In genomic region chr2:114237639-114238038, GRCm38 (mm10) we compare ENCODE assay signal across 17 mouse cellular contexts.
"Had no signal": no experiment of that assay in that cellular context is flagged by ENCODE, and none has a peak within 500 bp of the region (broad histone marks: within the 10 kb centered on the region; RNA-seq: fewer than 3 reads in every experiment).

No protein-coding gene starts in this region.

- H3K4me1 ChIP-seq: liver, embryonic 13.5 days; lung, embryonic 15.5 days; megakaryocyte, embryonic 14.5 days had no signal

- H3K27me3 ChIP-seq: liver, embryonic 13.5 days; lung, embryonic 15.5 days; megakaryocyte, embryonic 14.5 days had no signal

- ATAC-seq: liver, postnatal 0 days had no signal

- H3K36me3 ChIP-seq: liver, embryonic 13.5 days; lung, embryonic 15.5 days had no signal

- DNase-seq: kidney, postnatal 10 days; kidney, postnatal 4 days; left cerebral cortex, postnatal 4 days; liver; liver, embryonic 13.5 days; liver, postnatal 0 days; lung, postnatal 14 days; midbrain, embryonic 14.5 days; right cerebral cortex, postnatal 4 days; spleen, adult 18-20 months; thymus, adult 18-20 months; thymus, postnatal 14 days had no signal

- H3K27ac ChIP-seq: layer of hippocampus, adult 2 months; liver, embryonic 13.5 days; lung, embryonic 15.5 days; macrophage had no signal

- H3K4me3 ChIP-seq: layer of hippocampus, adult 2 months; liver, embryonic 13.5 days; lung, embryonic 15.5 days; megakaryocyte, embryonic 14.5 days; myocyte had no signal

- H3K4me2 ChIP-seq: liver, embryonic 13.5 days; lung, embryonic 15.5 days had no signal

- H3K9ac ChIP-seq: liver, embryonic 13.5 days; liver, postnatal 0 days; lung, embryonic 15.5 days had no signal

- H3K9me3 ChIP-seq: liver, embryonic 13.5 days; lung, embryonic 15.5 days; megakaryocyte, embryonic 14.5 days had no signal
